Mouse (Mus musculus) midbrain, embryonic 13.5 days (tissue): ENCODE data around the gene Gmnn. TPM values are rescaled to one million over a fixed set of nuclear protein-coding genes. Genes with fewer than 3 reads are reported as not detected.
A peak's percentile ranks its signal among the peaks of the same experiment; 100 is the strongest.
"Not testable (repeated sequence)": the region's sequence is repeated elsewhere in the genome, so short reads cannot be mapped to it uniquely, and the experiment has no call there.

Experiments
- ATAC-seq: fragments of 200-750 bp; cut with Nextera tagmentation; 2 replicates; pipeline ENCODE4 v1.8.0; 2017; ENCODE audit warnings: mild to moderate bottlenecking, moderate TSS enrichment, moderate library complexity
- H3K27ac ChIP-seq: fragments of 300-500 bp; sonication (generic); 2 replicates; pipeline ENCODE4 v1.5.1; 2015; ENCODE audit warnings: inconsistent platforms, mild to moderate bottlenecking, moderate library complexity
- H3K27me3 ChIP-seq: fragments of 300-500 bp; sonication (generic); 2 replicates; pipeline ENCODE4 v1.6.1; 2015; ENCODE audit warnings: mild to moderate bottlenecking, inconsistent platforms
- H3K36me3 ChIP-seq: fragments of 300-500 bp; sonication (generic); 2 replicates; pipeline ENCODE4 v1.6.1; 2015; ENCODE audit warnings: mild to moderate bottlenecking, inconsistent platforms
- H3K4me1 ChIP-seq: fragments of 300-500 bp; sonication (generic); replicated peaks from 2 replicates; pipeline ENCODE4 v1.6.1; 2015; ENCODE audit warnings: inconsistent platforms
- H3K4me2 ChIP-seq: fragments of 300-500 bp; sonication (generic); replicated peaks from 2 replicates; pipeline ENCODE4 v1.6.1; 2015; ENCODE audit warnings: moderate library complexity, mild to moderate bottlenecking, inconsistent platforms
- H3K4me3 ChIP-seq: fragments of 300-500 bp; sonication (generic); replicated peaks from 2 replicates; pipeline ENCODE4 v1.5.1; 2015; ENCODE audit warnings: mild to moderate bottlenecking, inconsistent platforms
- H3K9ac ChIP-seq: fragments of 300-500 bp; sonication (generic); replicated peaks from 2 replicates; pipeline ENCODE4 v1.6.1; 2015; ENCODE audit warnings: mild to moderate bottlenecking, inconsistent platforms
- H3K9me3 ChIP-seq: fragments of 300-500 bp; sonication (generic); 2 replicates; pipeline ENCODE4 v1.6.1; 2016; ENCODE audit warnings: mild to moderate bottlenecking, inconsistent platforms
- WGBS: fragments of 180-500 bp; shearing (Covaris S2); methylation state at CpG from one replicate; pipeline ENCODE4 v1.1.7; 2015; 5-methylcytosine and 5-hydroxymethylcytosine counted together
- polyA plus RNA-seq: library from polyadenylated mRNA; unstranded; fragments of >200 nt; fragmentation: Nextera tagmentation; extraction: Ambion mirVana; gene quantifications from 2 replicates; pipeline ENCODE4 v1.2.1, GENCODE M21; 2015

The Gmnn gene
- polyA plus RNA-seq, 1 experiment from 2014 or later: 45.7 TPM

- Histone ChIP-seq H3K9me3 (no peaks in the 10 kb centered on the region), H3K9ac (no peak overlapping the region), H3K4me1 (0 out of 2 replicates have a peak, but pooled peaks cover 4% of the 10 kb centered on the region), H3K4me3 (no peak overlapping the region), H3K27ac (no peak overlapping the region), H3K4me2 (no peak overlapping the region), H3K27me3 (no peaks in the 10 kb centered on the region), H3K36me3 (no peaks in the 10 kb centered on the region)
- no peak for ATAC-seq
- WGBS: 92% methylated on average over 5 of the region's 5 CpGs
Observed at GRCm38 (mm10) chr13:24787477-24787876, 25.8 kb upstream of the Gmnn start.

- H3K9me3 ChIP-seq: no peaks in the 10 kb centered on the region
- no peaks in the 10 kb centered on the region for H3K27me3 ChIP-seq
- WGBS: 42% methylated on average over 11 of the region's 11 CpGs
- ATAC-seq: peak; percentile 55; the same call in 1 of the 2 replicates
- H3K9ac ChIP-seq: no peak overlapping the region
- H3K27ac ChIP-seq: no peak overlapping the region
- no peak overlapping the region for H3K4me3 ChIP-seq
- H3K4me2 ChIP-seq: no peak overlapping the region
- no peaks in the 10 kb centered on the region for H3K36me3 ChIP-seq
- 0 out of 2 replicates have a peak, but pooled peaks cover 4% of the 10 kb centered on the region for H3K4me1 ChIP-seq
Observed at GRCm38 (mm10) chr13:24786014-24786490, 24.3 kb upstream of the Gmnn start.

DNA sequence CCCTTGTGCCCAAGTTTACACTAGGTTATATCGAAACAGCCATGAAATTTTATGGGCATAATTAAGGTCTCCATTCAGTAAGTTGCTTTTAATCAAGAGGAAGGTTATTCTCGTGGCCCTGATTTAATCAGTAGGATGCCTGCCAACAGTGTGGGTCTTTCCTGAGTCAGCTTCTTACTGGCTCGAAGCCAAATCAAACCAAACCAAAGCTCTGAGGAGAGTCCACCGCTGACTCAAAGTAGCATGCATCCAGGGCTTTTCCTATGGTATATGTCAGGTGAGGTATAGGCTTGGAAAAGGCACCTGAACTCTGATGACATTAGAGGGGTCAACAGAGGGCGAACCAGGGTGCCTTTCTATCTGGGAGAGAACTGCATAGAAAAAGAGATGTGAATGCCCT lies 20.2 kb upstream of the Gmnn start:
- peak; percentile 56; the same call in 1 of the 2 replicates for ATAC-seq
- 0 out of 2 replicates have a peak, but pooled peaks cover 4% of the 10 kb centered on the region for H3K4me1 ChIP-seq
- no peak overlapping the region for H3K27ac ChIP-seq
- H3K4me3 ChIP-seq: no peak overlapping the region
- no peaks in the 10 kb centered on the region for H3K27me3 ChIP-seq
- WGBS: 76% methylated on average over 5 of the region's 5 CpGs
- no peak overlapping the region for H3K9ac ChIP-seq
- H3K9me3 ChIP-seq: no peaks in the 10 kb centered on the region
- no peak overlapping the region for H3K4me2 ChIP-seq
- no peaks in the 10 kb centered on the region for H3K36me3 ChIP-seq

DNA sequence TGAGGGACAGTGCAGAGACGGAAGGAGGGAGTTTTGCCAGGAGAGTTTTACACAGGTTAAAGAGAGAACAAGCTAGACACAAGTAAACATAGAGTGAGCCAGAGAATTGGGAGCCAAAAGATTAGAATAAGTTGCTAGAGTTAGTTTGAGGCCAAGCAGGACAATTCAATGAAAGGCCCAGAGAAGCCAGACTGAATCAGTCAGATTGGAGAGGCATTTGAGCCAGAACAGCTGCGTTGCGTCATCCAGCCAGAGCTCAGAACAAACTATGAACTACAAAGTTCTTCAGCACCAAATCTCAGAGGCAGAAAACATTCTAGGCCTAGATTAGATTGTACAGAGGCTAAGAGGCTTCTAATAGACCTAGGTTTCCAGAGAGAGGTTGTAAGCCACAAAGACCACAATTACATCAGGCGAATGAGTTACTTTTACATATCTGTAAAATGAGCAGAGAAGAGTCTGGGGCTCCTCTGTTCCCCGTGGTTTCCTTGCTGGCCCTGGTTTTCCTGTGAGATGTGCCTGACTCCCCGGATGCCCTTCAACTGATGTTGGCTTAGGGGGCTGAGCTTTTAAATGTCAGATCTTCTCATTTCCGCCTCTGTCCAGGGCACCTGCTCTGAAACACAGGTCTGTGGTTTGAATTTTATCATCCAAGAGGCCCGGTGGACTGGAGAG lies 17.1 kb upstream of the Gmnn start:
- H3K4me2 ChIP-seq: no peak overlapping the region
- H3K4me3 ChIP-seq: no peak overlapping the region
- no peak overlapping the region for H3K27ac ChIP-seq
- no peak for ATAC-seq
- H3K9me3 ChIP-seq: no peaks in the 10 kb centered on the region
- H3K27me3 ChIP-seq: no peaks in the 10 kb centered on the region
- H3K36me3 ChIP-seq: no peaks in the 10 kb centered on the region
- H3K9ac ChIP-seq: no peak overlapping the region
- H3K4me1 ChIP-seq: no peaks in the 10 kb centered on the region
- 90% methylated on average over 8 of the region's 8 CpGs for WGBS

DNA sequence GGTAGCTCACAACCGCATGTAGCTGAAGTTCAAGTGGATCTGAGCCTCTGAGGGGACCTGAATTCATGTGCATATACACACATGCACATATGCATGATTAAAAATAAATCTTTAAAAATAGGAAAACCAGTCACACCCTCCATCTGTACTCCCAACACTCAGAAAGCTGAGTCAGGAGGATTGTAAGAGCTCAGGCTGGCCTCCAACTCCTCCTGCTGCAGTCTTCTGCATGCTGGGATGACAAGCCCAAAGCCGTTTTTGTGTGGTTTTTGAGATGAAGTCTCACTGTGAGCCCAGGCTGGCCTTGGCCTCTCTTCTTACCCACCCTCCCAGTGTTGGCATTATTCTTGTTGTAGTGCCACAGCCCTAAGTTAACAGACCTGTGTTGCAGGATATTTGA lies 16.3 kb upstream of the Gmnn start:
- Histone ChIP-seq H3K9me3 (no peaks in the 10 kb centered on the region), H3K27me3 (no peaks in the 10 kb centered on the region), H3K4me3 (no peak overlapping the region)

DNA sequence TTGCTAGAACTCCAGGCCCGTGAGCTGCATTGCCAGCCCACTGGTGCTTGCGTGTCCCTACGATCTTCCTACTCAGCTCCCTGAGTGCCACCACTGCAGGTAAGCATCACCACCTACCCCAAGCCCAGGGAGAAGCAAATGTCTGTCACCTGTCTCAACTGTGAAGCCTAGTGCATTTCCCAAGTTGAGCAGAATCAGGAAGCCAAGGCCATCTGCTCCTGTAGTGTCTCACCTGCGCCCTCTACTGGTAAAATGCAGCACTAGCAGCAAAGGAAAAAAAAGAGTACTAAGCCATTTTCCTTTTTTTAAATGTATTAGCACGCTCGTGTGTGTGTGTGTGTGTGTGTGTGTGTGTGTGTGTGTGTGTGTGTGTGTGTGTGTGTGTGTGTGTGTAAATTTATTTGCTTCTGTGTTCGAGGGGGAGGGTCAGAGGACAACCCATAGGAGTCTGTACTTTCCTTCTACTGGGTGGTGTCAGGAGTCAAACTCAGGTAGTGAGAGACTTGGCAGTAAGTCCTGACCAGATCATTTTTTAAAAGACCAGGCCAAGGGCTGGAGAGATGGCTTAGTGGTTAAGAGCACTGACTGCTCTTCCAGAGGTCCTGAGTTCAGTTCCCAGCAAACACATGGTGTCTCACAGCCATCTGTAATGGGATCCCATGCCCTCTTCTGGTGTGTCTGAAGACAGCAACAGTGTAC lies 14.6 kb upstream of the Gmnn start:
- no peaks in the 10 kb centered on the region for H3K27me3 ChIP-seq
- H3K4me2 ChIP-seq: no peak overlapping the region
- no peaks in the 10 kb centered on the region for H3K36me3 ChIP-seq
- no peaks in the 10 kb centered on the region for H3K4me1 ChIP-seq
- no peak overlapping the region for H3K4me3 ChIP-seq
- no peak overlapping the region for H3K27ac ChIP-seq
- 52% methylated on average over 7 of the region's 7 CpGs for WGBS
- ATAC-seq: no peak
- no peaks in the 10 kb centered on the region for H3K9me3 ChIP-seq
- H3K9ac ChIP-seq: no peak overlapping the region

More for the DNA sequence above, 16.3 kb upstream of the Gmnn start:
- no peaks in the 10 kb centered on the region for H3K4me1 ChIP-seq
- 78% methylated on average over 2 of the region's 2 CpGs for WGBS
- H3K36me3 ChIP-seq: no peaks in the 10 kb centered on the region
- no peak overlapping the region for H3K4me2 ChIP-seq
- no peak for ATAC-seq
- no peak overlapping the region for H3K27ac ChIP-seq
- no peak overlapping the region for H3K9ac ChIP-seq

- not testable (repeated sequence) for H3K9me3 ChIP-seq, H3K4me3 ChIP-seq, H3K27ac ChIP-seq, ATAC-seq, H3K4me1 ChIP-seq, H3K27me3 ChIP-seq, H3K9ac ChIP-seq, H3K36me3 ChIP-seq, H3K4me2 ChIP-seq
- 93% methylated on average over 10 of the region's 10 CpGs for WGBS
Observed at GRCm38 (mm10) chr13:24771482-24771881, 9.8 kb upstream of the Gmnn start.

DNA sequence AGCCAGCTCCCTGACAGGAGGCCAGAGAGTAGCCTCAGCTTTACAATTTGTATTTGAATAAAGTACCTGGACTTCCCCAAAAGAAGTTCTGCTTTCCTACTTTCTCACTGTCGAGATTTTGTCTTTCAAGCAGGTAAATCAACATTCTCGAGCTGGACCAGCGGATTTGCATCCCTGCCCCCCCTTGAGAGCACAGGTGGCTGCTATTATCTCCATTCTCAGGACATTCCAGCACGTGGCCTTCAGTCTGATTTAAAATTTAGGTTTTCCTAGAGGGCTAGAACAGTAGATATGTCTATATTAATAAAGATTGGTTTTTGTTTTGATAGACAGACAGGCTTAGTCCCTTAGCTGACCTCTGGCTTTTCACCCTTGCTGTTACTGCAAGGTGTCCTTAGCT lies 6.1 kb upstream of the Gmnn start:
- not testable (repeated sequence) for H3K36me3 ChIP-seq, H3K9me3 ChIP-seq, H3K9ac ChIP-seq, H3K4me2 ChIP-seq, H3K4me1 ChIP-seq, H3K27ac ChIP-seq, ATAC-seq, H3K4me3 ChIP-seq, H3K27me3 ChIP-seq
- 68% methylated on average over 4 of the region's 4 CpGs for WGBS

- Histone ChIP-seq H3K9ac (no peak overlapping the region), H3K4me2 (peak overlapping the region; percentile 69), H3K4me3 (peak overlapping the region; percentile 73), H3K27ac (no peak overlapping the region), H3K27me3 (no peaks in the 10 kb centered on the region), H3K36me3 (no peaks in the 10 kb centered on the region), H3K9me3 (no peaks in the 10 kb centered on the region), H3K4me1 (peaks cover 10% of the 10 kb centered on the region)
- no peak for ATAC-seq
- 44% methylated on average over 4 of the region's 4 CpGs for WGBS
Observed at GRCm38 (mm10) chr13:24762254-24762653, 531 bp upstream of the Gmnn start.

GRCm38 (mm10) chr13:24761083-24761402 lies 680 bp downstream of the Gmnn start:
- no peaks in the 10 kb centered on the region for H3K36me3 ChIP-seq
- WGBS: 9% methylated on average over 10 of the region's 10 CpGs
- H3K9ac ChIP-seq: peak overlapping the region; percentile 54
- peak overlapping the region; percentile 69 for H3K4me2 ChIP-seq
- H3K27me3 ChIP-seq: no peaks in the 10 kb centered on the region
- H3K27ac ChIP-seq: no peak overlapping the region
- H3K9me3 ChIP-seq: no peaks in the 10 kb centered on the region
- H3K4me3 ChIP-seq: peak overlapping the region; percentile 73
- H3K4me1 ChIP-seq: peaks cover 10% of the 10 kb centered on the region
- no peak for ATAC-seq

DNA sequence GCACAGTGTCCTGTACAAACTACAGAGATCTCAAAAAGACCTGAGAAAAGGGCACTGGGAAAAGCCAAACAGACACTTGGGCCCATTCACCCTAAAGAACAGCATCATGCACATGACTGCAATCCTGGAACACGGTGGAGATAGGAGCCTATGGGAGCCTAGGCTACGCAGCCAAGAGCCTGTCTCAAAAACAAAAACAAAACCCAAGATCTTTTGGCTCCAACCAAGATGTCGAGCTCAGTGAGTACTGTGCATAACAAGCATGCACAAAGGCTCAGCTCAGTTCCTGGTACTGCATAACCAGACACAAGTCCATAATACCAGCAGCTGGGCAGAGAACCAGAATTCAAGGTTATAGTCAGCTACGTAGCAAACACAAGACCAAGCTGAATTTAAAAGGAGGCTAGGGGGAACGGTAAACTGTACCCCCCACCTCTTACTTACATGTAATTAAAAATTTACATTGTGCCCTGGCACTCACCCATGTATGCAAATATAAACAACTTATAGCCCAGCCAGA lies 1.3 kb downstream of the Gmnn start:
- ATAC-seq: no peak
- 67% methylated on average over 5 of the region's 5 CpGs for WGBS

GRCm38 (mm10) chr13:24759451-24759850 lies 2.3 kb downstream of the Gmnn start:
- WGBS: 96% methylated on average over 10 of the region's 10 CpGs
- peaks cover 10% of the 10 kb centered on the region for H3K4me1 ChIP-seq
- no peaks in the 10 kb centered on the region for H3K9me3 ChIP-seq
- no peak overlapping the region for H3K4me3 ChIP-seq
- H3K36me3 ChIP-seq: 0 out of 2 replicates have a peak, but pooled peaks cover 7% of the 10 kb centered on the region
- H3K4me2 ChIP-seq: no peak overlapping the region
- H3K9ac ChIP-seq: no peak overlapping the region
- no peak overlapping the region for H3K27ac ChIP-seq
- ATAC-seq: no peak
- no peaks in the 10 kb centered on the region for H3K27me3 ChIP-seq

More for the DNA sequence above, 1.3 kb downstream of the Gmnn start:
- Histone ChIP-seq H3K9me3 (no peaks in the 10 kb centered on the region), H3K4me1 (peaks cover 10% of the 10 kb centered on the region), H3K4me2 (peak overlapping the region; percentile 69), H3K27ac (no peak overlapping the region), H3K4me3 (peak overlapping the region; percentile 73), H3K36me3 (no peaks in the 10 kb centered on the region), H3K27me3 (no peaks in the 10 kb centered on the region), H3K9ac (no peak overlapping the region; the same call in 1 of the 2 replicates)
